Mouse (Mus musculus): ENCODE measurements at regions not wholly inside any gene's neighbourhood (a gene's known extent, or its start where the extent isn't known, plus 50 kb on each side); places are given as distances from the start of the nearest gene placed in this dataset.

DNA sequence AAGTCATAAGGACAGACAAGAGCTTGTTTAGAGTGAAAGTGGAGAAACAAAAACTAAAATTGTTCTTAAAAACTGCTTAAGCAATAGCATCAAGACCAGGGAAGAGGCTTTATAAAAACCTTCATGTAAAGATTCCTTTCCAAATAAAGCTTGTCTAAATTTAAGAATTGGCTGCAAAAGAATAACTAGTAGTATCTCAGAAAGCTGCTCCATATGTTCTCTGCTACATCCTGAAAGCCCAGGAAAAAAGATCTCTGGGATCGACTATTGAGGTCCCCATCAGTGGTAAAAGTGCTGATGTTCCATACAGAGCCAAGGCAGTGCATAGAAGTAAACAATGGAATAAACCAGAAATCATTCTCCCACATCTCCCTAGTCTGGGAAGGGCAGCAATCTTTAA, 281.2 kb upstream of the Cypt12 start:
- POLR2A ChIA-PET, result no interaction called here
- CTCF ChIA-PET, result no interaction called here
- in situ Hi-C loops (cut with MboI; ENCODE audit: low pct_unique_long_range_greater_than_20kb), result no loop called here

DNA sequence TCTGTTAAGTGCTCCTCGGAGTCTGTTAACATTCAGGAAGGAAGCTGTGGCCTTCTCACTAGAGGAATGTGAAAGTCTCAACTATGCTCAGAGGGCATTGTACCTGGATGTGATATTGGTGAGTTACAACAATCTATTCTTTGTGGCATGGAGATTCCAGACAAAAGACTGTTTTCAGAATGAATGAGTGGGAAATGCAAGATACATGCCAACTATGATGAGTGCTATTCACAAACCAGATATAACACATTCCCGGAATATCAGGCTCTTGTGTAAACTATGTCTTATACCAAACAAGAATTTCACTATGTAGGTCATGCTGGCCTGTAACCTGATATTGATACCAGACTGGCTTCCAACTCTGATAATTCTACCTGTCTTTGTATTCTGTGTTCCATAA, 279.4 kb upstream of the Cypt12 start:
- no peak for TF ChIP-seq CTCF (IDR thresholded peaks at IDR 0.05)
- H3K27me3 ChIP-seq, result no peaks in the 10 kb centered on the region
- ChIA-PET CTCF (no interaction called here), POLR2A (no interaction called here)
- DNase-seq (ENCODE audit: low read depth, low spot score) (no peak), ATAC-seq (no peak)
- in situ Hi-C loops (cut with MboI; ENCODE audit: low pct_unique_long_range_greater_than_20kb), result no loop called here

More for the DNA sequence above, 281.2 kb upstream of the Cypt12 start:
- TF ChIP-seq CTCF (IDR thresholded peaks at IDR 0.05), result no peak
- H3K27me3 ChIP-seq, result no peaks in the 10 kb centered on the region
- ATAC-seq (no peak), DNase-seq (ENCODE audit: low read depth, low spot score) (no peak)
